Mouse (Mus musculus): Measurements from ENCODE around the gene 4933415F23Rik. TPM values are rescaled to one million over a fixed set of nuclear protein-coding genes. Genes with fewer than 3 reads are reported as not detected.

4933415F23Rik gene
- total and polyA plus RNA-seq, 3 experiments: not detected

DNA sequence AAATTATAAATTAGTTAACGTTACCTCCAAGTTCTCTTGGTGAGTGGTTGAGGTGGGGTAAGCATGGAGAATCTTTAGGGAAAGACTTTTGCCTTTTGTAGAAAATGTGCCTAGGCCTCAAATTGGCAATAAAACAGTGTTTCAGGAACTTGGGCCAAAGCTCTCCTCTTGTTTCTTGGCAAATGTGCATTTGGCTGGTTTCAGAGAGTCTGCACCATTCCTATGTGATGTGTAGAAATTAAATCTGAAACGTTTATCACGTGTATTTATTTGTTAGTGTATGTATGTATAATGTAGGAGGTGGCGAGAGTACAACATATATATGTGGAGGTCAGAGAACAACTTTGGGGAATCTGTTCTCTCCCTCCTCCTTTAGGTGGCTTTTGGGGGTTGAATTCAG is 4.1 kb downstream of the 4933415F23Rik start:
- no peak for TF ChIP-seq MXI1 (IDR thresholded peaks at IDR 0.05; ENCODE audit: low read depth, low read length)
- no peak for TF ChIP-seq NELFE (IDR thresholded peaks at IDR 0.05; ENCODE audit: low read depth, low read length)
- no peak for TF ChIP-seq SIN3A (IDR thresholded peaks at IDR 0.05; ENCODE audit: low read length)
- TF ChIP-seq HCFC1 (IDR thresholded peaks at IDR 0.05; ENCODE audit: low read depth, low read length): no peak
- TF ChIP-seq NRF1 (IDR thresholded peaks at IDR 0.05; ENCODE audit: insufficient read depth, low read depth, low read length, poor library complexity, severe bottlenecking): no peak
- no peak for TF ChIP-seq USF1 (IDR thresholded peaks at IDR 0.05; ENCODE audit: low read depth, low read length)
- no peak for TF ChIP-seq RAD21 (IDR thresholded peaks at IDR 0.05; ENCODE audit: low read depth, low read length)
- no peak for TF ChIP-seq TCF12 (IDR thresholded peaks at IDR 0.05; ENCODE audit: low read depth, low read length)
- no peak for TF ChIP-seq ZMIZ1 (IDR thresholded peaks at IDR 0.05; ENCODE audit: low read depth, low read length)
- no peak for TF ChIP-seq SMC3 (IDR thresholded peaks at IDR 0.05; ENCODE audit: low read depth, low read length)
- no peak for TF ChIP-seq BHLHE40 (IDR thresholded peaks at IDR 0.05; ENCODE audit: borderline replicate concordance, low read depth, low read length)
- no peak for TF ChIP-seq TBP (IDR thresholded peaks at IDR 0.05; ENCODE audit: low read depth, low read length)
- no peak for TF ChIP-seq USF2 (IDR thresholded peaks at IDR 0.05; ENCODE audit: borderline replicate concordance in 1 of 2, insufficient read depth in 1 of 2, low read depth in 1 of 2, low read length in 2 of 2)
- no peak for TF ChIP-seq UBTF (IDR thresholded peaks at IDR 0.05; ENCODE audit: borderline replicate concordance, insufficient read depth, low read depth, low read length)
- TF ChIP-seq MYC (IDR thresholded peaks at IDR 0.05; ENCODE audit: low read depth, low read length): no peak
- no peak for TF ChIP-seq MYB (IDR thresholded peaks at IDR 0.05; ENCODE audit: low read depth, low read length)
- no peak for TF ChIP-seq CTCF (IDR thresholded peaks at IDR 0.05 in 2 of 3, conservative IDR thresholded peaks at IDR 0.05 in 1 of 3; ENCODE audit: control insufficient read depth in 1 of 3, insufficient read depth in 1 of 3, low read depth in 2 of 3, low read length in 3 of 3, poor library complexity in 1 of 3, severe bottlenecking in 1 of 3)
- no peaks in the 10 kb centered on the region for H3K79me2 ChIP-seq (ENCODE audit: control insufficient read depth, insufficient read depth, low read length, poor library complexity)
- H3K36me3 ChIP-seq (ENCODE audit: control insufficient read depth in 1 of 2, insufficient read depth in 2 of 2, low read length in 2 of 2): no peaks in the 10 kb centered on the region
- H3K27ac ChIP-seq (ENCODE audit: control insufficient read depth, low read depth, low read length): no peak overlapping the region
- H3K4me3 ChIP-seq (ENCODE audit: control insufficient read depth in 1 of 2, insufficient read depth in 1 of 2, low read depth in 2 of 2, low read length in 2 of 2): no peak overlapping the region
- H3K4me1 ChIP-seq (ENCODE audit: control insufficient read depth in 1 of 2, insufficient read depth in 2 of 2, low read length in 2 of 2): no peaks in the 10 kb centered on the region
- H3K9ac ChIP-seq (ENCODE audit: control insufficient read depth, low read depth, low read length, poor library complexity, severe bottlenecking): no peak overlapping the region
- H3K9me3 ChIP-seq (replicated peaks; ENCODE audit: insufficient read depth, low read length): no peaks in the 10 kb centered on the region
- DNase-seq (ENCODE audit: low read depth, low spot score): no peak
- H3K27me3 ChIP-seq (ENCODE audit: control insufficient read depth in 1 of 2, insufficient read depth in 2 of 2, low read length in 2 of 2): no peaks in the 10 kb centered on the region

DNA sequence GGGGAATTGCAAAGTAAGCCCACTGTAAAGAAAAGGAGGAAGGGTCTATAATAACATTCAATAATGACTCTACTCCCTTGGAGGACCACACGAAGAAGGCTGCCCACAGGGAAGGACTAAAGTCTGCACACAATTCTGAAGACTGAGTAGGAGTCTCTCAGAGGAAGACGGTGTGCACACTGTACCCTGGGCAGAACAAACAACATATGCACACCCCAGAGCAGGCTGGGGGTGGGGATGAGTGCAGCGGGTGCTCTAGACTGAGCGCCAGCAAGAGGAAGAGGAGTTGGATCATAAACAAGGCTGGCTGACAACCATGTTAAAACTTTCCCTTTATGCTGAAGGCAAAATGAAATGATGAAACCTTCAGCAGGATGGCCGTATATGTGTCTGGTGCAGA is 34.3 kb downstream of the 4933415F23Rik start:
- Histone ChIP-seq H3K79me2 (ENCODE audit: control insufficient read depth, insufficient read depth, low read length, poor library complexity) (no peaks in the 10 kb centered on the region), H3K4me1 (ENCODE audit: control insufficient read depth in 1 of 2, insufficient read depth in 2 of 2, low read length in 2 of 2) (no peaks in the 10 kb centered on the region), H3K27ac (ENCODE audit: control insufficient read depth, low read depth, low read length) (no peak overlapping the region), H3K27me3 (ENCODE audit: control insufficient read depth in 1 of 2, insufficient read depth in 2 of 2, low read length in 2 of 2) (no peaks in the 10 kb centered on the region), H3K36me3 (ENCODE audit: control insufficient read depth in 1 of 2, insufficient read depth in 2 of 2, low read length in 2 of 2) (no peaks in the 10 kb centered on the region), H3K9me3 (replicated peaks; ENCODE audit: insufficient read depth, low read length) (no peaks in the 10 kb centered on the region), H3K4me3 (ENCODE audit: control insufficient read depth in 1 of 2, insufficient read depth in 1 of 2, low read depth in 2 of 2, low read length in 2 of 2) (no peak overlapping the region), H3K9ac (ENCODE audit: control insufficient read depth, low read depth, low read length, poor library complexity, severe bottlenecking) (no peak overlapping the region)
- TF ChIP-seq ZC3H11A (IDR thresholded peaks at IDR 0.05; ENCODE audit: low read depth, low read length) (no peak), TAL1 (IDR thresholded peaks at IDR 0.05; ENCODE audit: low read length) (no peak), POLR2AphosphoS5 (IDR thresholded peaks at IDR 0.05; ENCODE audit: borderline replicate concordance, low read depth, low read length) (no peak), SIN3A (IDR thresholded peaks at IDR 0.05; ENCODE audit: low read length) (no peak), KAT2A (conservative IDR thresholded peaks at IDR 0.05; ENCODE audit: low read depth, low read length) (no peak), CHD2 (IDR thresholded peaks at IDR 0.05; ENCODE audit: low read length) (no peak), MAFK (IDR thresholded peaks at IDR 0.05; ENCODE audit: borderline replicate concordance, low read depth, low read length) (no peak), TCF12 (IDR thresholded peaks at IDR 0.05; ENCODE audit: low read depth, low read length) (no peak), POLR2AphosphoS2 (IDR thresholded peaks at IDR 0.05; ENCODE audit: low read length) (no peak), RAD21 (IDR thresholded peaks at IDR 0.05; ENCODE audit: low read depth, low read length) (no peak), NELFE (IDR thresholded peaks at IDR 0.05; ENCODE audit: low read depth, low read length) (no peak), NRF1 (IDR thresholded peaks at IDR 0.05; ENCODE audit: insufficient read depth, low read depth, low read length, poor library complexity, severe bottlenecking) (no peak), GATA1 (IDR thresholded peaks at IDR 0.05; ENCODE audit: low read depth, low read length) (no peak), CTCF (IDR thresholded peaks at IDR 0.05 in 2 of 3, conservative IDR thresholded peaks at IDR 0.05 in 1 of 3; ENCODE audit: control insufficient read depth in 1 of 3, insufficient read depth in 1 of 3, low read depth in 2 of 3, low read length in 3 of 3, poor library complexity in 1 of 3, severe bottlenecking in 1 of 3) (no peak)
- no peak for DNase-seq (ENCODE audit: low read depth, low spot score)
